Mouse (Mus musculus) forebrain, postnatal 0 days (tissue): ENCODE data around the gene Rftn2. TPM values are rescaled to one million over a fixed set of nuclear protein-coding genes. Genes with fewer than 3 reads are reported as not detected.
A peak's percentile ranks its signal among the peaks of the same experiment; 100 is the strongest.

Experiments used
- ATAC-seq: fragments of 200-750 bp; cut with Nextera tagmentation; 2 replicates; pipeline ENCODE4 v1.8.0; 2017; ENCODE audit warnings: mild to moderate bottlenecking, moderate library complexity
- DNase-seq: peaks from one replicate; pipeline ENCODE4 v3.0.0-alpha.2; 2015
- H3K27ac ChIP-seq: fragments of 300-500 bp; sonication (generic); 2 replicates; pipeline ENCODE4 v1.5.1; 2014; ENCODE audit warnings: low read depth, mild to moderate bottlenecking, antibody characterized with exemption, low read length, moderate library complexity, mixed read lengths
- H3K27me3 ChIP-seq: fragments of 300-500 bp; sonication (generic); 2 replicates; pipeline ENCODE4 v1.6.1; 2014; ENCODE audit warnings: mild to moderate bottlenecking, low read length, mixed read lengths; ENCODE audit not compliant: insufficient read depth
- H3K36me3 ChIP-seq: fragments of 300-500 bp; sonication (generic); 2 replicates; pipeline ENCODE4 v1.6.1; 2014; ENCODE audit warnings: mild to moderate bottlenecking, moderate library complexity; ENCODE audit not compliant: insufficient read depth
- H3K4me1 ChIP-seq: fragments of 300-500 bp; sonication (generic); 2 replicates; pipeline ENCODE4 v1.6.1; 2014; ENCODE audit warnings: antibody characterized with exemption; ENCODE audit not compliant: insufficient read depth
- H3K4me2 ChIP-seq: fragments of 300-500 bp; sonication (generic); 2 replicates; pipeline ENCODE4 v1.6.1; 2014; ENCODE audit warnings: low read depth, mild to moderate bottlenecking, moderate library complexity
- H3K4me3 ChIP-seq: fragments of 300-500 bp; sonication (generic); 2 replicates; pipeline ENCODE4 v1.5.1; 2014; ENCODE audit warnings: low read depth, low read length, mixed read lengths
- H3K9ac ChIP-seq: fragments of 300-500 bp; sonication (generic); 2 replicates; pipeline ENCODE4 v1.6.1; 2014; ENCODE audit warnings: mild to moderate bottlenecking
- H3K9me3 ChIP-seq: fragments of 300-500 bp; sonication (generic); 2 replicates; pipeline ENCODE4 v1.6.1; 2016; ENCODE audit warnings: low read length
- CTCF ChIP-seq: sonication (generic); IDR thresholded peaks from 2 replicates; pipeline ENCODE4 v1.5.1; 2016; ENCODE audit warnings: antibody characterized with exemption, control low read depth, low read depth
- WGBS: fragments of 180-500 bp; shearing (Covaris S2); extraction: QIAGEN DNeasy Blood & Tissue Kit; methylation state at CpG from one replicate; pipeline ENCODE4 v1.1.7; 2014; 5-methylcytosine and 5-hydroxymethylcytosine counted together
- polyA plus RNA-seq: library from polyadenylated mRNA; unstranded; fragments of >200 nt; fragmentation: Nextera tagmentation; extraction: Ambion mirVana; gene quantifications from 2 replicates; pipeline ENCODE4 v1.2.1, GENCODE M21; 2015
- total RNA-seq: library from RNA; depleted of rRNA; stranded (reverse); fragments of >200 nt; gene quantifications from 2 replicates; pipeline ENCODE4 v1.2.3, GENCODE M21; 2014

The Rftn2 gene
- total and polyA plus RNA-seq, 2 experiments from 2014 or later = 10.1 to 12.4 TPM

DNA sequence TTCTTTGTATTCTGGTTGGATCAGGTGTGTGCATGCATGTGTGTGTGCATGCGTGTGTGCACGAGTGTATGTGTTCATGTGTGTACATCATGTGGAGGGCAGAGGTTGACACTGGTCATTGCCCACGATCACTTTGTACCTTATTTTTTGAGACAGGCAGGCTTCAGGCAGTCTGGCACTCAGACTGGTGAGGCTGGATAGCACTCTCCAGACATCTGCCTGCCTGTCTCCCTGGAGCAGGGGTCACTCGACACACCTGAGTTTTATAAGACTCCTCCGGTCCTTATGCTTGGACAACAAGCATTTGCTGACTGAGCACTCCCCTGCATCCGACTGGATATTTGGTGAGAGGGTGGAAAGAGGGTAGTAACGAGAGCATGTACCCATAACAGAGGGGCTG, 3.6 kb downstream of the Rftn2 start:
- H3K4me3 ChIP-seq = no peak overlapping the region
- H3K9me3 ChIP-seq = no peaks in the 10 kb centered on the region
- ATAC-seq (no peak), DNase-seq (no peak)
- no peak overlapping the region for H3K27ac ChIP-seq
- TF ChIP-seq CTCF = no peak
- no peak overlapping the region for H3K9ac ChIP-seq
- H3K4me1 ChIP-seq = no peaks in the 10 kb centered on the region
- no peak overlapping the region for H3K4me2 ChIP-seq
- H3K36me3 ChIP-seq = no peaks in the 10 kb centered on the region
- 90% methylated on average over 7 of the region's 7 CpGs for WGBS
- H3K27me3 ChIP-seq = no peaks in the 10 kb centered on the region

DNA sequence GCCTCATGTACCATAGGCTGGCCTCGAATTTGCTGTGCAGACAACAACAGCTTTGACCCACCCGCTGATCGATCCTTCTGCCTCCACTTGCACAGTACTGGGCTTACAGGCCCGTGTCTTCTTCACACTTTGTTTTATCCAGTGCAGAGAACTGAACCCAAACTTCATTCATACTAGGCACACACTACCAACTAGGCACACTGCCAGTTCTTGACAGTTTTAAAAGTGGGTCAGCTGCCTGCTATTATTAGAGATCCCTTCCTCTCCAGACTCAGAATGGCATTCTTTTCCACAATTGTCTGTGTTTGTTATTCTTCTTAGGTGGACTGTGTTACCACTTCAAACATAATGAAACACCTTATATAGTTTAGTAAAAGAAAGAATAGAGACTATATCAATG, 5.2 kb downstream of the Rftn2 start:
- 47% methylated on average over 4 of the region's 4 CpGs for WGBS
- TF ChIP-seq CTCF = no peak
- Histone ChIP-seq H3K4me3 (no peak overlapping the region), H3K27ac (no peak overlapping the region), H3K4me1 (no peaks in the 10 kb centered on the region), H3K4me2 (no peak overlapping the region), H3K27me3 (no peaks in the 10 kb centered on the region), H3K9me3 (no peaks in the 10 kb centered on the region), H3K36me3 (no peaks in the 10 kb centered on the region), H3K9ac (no peak overlapping the region)
- ATAC-seq = no peak
- no peak for DNase-seq

DNA sequence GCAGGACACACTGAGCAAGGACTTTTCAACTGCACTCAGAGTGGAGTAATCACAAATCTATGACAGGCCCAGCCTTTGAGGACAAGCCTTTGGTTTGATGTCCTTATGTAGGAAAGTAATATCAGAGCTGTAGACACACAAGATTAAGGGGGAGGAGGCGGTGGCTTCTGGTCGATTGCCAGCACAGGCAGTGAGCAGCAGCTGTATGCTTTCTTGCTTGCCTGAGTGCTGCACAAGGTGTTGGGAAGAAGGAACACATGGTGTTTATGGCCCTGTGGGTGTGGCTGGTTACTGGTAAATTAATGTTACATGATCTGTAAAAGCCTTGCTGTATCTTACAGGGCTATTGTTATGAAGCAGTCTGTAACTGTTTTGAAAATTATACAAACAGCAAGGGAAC, 9.4 kb downstream of the Rftn2 start:
- no peak overlapping the region for H3K9ac ChIP-seq
- H3K4me3 ChIP-seq = no peak overlapping the region
- ATAC-seq (no peak), DNase-seq (no peak)
- no peak overlapping the region for H3K27ac ChIP-seq
- H3K4me2 ChIP-seq = no peak overlapping the region
- no peaks in the 10 kb centered on the region for H3K4me1 ChIP-seq
- 61% methylated on average over 2 of the region's 2 CpGs for WGBS
- no peak for TF ChIP-seq CTCF
- H3K27me3 ChIP-seq = no peaks in the 10 kb centered on the region
- no peaks in the 10 kb centered on the region for H3K36me3 ChIP-seq
- no peaks in the 10 kb centered on the region for H3K9me3 ChIP-seq

DNA sequence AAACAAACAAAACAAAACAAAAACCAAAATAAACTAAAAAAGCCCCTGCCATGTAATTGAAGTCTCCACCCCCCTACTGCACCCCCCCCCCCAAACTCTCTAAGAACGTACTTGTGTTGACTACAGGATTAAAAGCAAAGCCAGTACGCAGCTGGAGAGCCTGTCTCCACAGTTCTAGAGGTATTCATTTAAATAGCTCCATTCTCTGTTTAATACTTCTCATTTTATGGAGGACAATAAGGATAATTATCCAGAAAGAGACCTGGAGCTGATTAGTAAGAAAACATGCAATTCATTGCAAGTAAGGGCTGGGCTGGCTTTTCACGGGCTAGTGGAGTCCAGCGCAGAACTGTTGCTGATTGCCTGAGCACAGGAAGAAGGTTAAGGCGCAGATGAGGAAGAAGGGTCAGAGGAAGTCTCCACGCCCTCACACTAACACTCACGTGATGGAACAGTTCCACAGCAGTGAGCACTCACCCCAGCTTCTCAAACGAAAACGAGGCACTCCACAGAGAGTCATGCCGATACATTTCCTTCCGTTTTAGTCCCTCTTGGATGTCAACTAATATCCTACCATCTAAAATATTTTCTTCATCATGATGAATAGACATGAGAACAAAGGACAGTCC, 11.3 kb downstream of the Rftn2 start:
- Histone ChIP-seq H3K4me2 (no peak overlapping the region), H3K27ac (no peak overlapping the region), H3K9me3 (no peaks in the 10 kb centered on the region), H3K27me3 (no peaks in the 10 kb centered on the region), H3K4me1 (no peaks in the 10 kb centered on the region), H3K36me3 (no peaks in the 10 kb centered on the region), H3K4me3 (no peak overlapping the region), H3K9ac (no peak overlapping the region)
- no peak for TF ChIP-seq CTCF
- WGBS = 38% methylated on average over 11 of the region's 11 CpGs
- DNase-seq (no peak), ATAC-seq (peak; percentile 20; the same call in 1 of the 2 replicates)

DNA sequence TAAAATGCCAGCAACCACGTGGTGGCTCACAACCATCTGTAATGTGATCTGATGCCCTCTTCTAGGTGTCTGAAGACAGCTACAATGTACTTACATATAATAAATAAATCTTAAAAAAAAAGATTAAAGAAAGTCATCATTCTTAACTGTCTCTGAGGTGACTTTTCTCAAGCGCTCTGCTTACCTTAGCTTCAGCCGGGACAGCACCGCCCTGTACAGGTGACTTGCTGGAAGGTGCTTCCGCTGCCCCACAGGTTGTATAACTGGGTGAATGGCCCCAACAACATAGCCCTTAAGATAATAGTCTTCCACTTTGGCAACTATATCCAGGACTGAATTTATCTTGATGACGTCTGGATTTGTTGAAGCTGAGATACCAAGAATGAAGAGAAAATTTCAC, 12.6 kb downstream of the Rftn2 start:
- no peak for ATAC-seq
- no peak for DNase-seq
- TF ChIP-seq CTCF = no peak
- H3K4me1 ChIP-seq = no peaks in the 10 kb centered on the region
- H3K4me2 ChIP-seq = no peak overlapping the region
- no peaks in the 10 kb centered on the region for H3K36me3 ChIP-seq
- H3K27ac ChIP-seq = no peak overlapping the region
- H3K4me3 ChIP-seq = no peak overlapping the region
- H3K27me3 ChIP-seq = no peaks in the 10 kb centered on the region
- H3K9me3 ChIP-seq = no peaks in the 10 kb centered on the region
- 89% methylated on average over 6 of the region's 6 CpGs for WGBS
- H3K9ac ChIP-seq = no peak overlapping the region

DNA sequence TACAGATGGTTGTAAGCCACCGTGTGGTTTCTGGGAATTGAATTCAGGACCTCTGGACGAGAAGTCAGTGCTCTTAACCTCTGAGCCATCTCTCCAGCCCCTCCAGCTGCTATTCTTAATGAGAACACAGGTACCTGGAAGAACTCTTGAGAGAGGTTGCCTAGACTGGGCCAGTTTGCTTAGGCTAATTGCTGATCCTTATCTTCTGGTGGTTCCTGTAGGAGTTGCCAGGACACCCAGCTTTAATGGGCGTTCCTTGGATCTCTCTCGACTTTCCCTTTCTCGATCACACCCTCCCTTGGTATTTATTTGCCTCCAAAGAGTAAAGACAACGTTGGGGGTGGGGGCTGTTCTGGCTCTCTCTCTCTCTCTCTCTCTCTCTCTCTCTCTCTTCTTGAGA, 13.1 kb downstream of the Rftn2 start:
- Histone ChIP-seq H3K27me3 (no peaks in the 10 kb centered on the region), H3K9ac (no peak overlapping the region), H3K4me3 (no peak overlapping the region), H3K4me2 (no peak overlapping the region), H3K27ac (no peak overlapping the region), H3K36me3 (no peaks in the 10 kb centered on the region), H3K9me3 (no peaks in the 10 kb centered on the region), H3K4me1 (no peaks in the 10 kb centered on the region)
- DNase-seq = no peak
- TF ChIP-seq CTCF = no peak
- ATAC-seq = no peak
- WGBS = 77% methylated on average over 6 of the region's 6 CpGs

DNA sequence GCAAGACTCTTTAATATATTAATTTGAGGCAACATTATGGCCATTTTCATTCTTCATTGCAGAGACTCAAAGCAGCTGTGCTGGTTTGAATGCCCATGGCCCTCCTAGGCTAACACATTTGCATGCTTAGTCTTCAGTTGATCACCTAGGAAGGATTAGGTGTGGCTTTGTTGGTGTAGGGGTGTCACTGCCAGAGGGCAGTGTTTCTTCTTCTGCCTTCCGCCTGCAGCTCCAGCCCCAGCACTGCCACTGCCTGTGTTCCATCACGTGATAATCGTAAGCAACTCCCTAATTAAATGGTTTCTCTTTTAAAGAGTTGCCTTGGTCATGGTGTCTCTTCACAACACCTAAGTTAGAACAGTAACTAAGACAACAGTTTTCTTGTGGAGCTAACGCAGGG, 13.8 kb downstream of the Rftn2 start:
- Histone ChIP-seq H3K9ac (no peak overlapping the region), H3K4me1 (no peaks in the 10 kb centered on the region), H3K27ac (no peak overlapping the region), H3K9me3 (no peaks in the 10 kb centered on the region), H3K4me2 (no peak overlapping the region), H3K36me3 (no peaks in the 10 kb centered on the region), H3K27me3 (no peaks in the 10 kb centered on the region), H3K4me3 (no peak overlapping the region)
- no peak for DNase-seq
- no peak for TF ChIP-seq CTCF
- ATAC-seq = no peak
- WGBS = 76% methylated on average over 4 of the region's 4 CpGs

DNA sequence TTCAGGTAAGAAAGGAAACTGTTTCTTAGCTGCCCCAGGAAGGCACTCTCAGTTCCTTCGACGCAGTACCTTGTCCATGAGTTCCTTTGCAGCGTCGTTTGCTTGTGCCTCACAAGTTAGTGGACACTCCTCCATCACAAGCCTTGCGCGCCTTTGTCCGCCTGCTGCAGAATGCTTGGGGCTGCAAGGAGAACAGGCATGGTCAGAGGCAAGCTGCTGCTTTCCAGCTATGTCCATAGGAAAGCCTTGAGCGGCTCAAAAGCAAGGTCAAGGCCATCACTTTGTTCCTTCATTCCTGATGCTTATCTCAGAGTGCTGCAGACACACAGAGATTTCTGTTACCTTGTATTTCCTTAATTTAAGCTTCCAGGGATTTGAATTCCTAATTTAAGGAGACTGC, 15.5 kb downstream of the Rftn2 start:
- Histone ChIP-seq H3K4me2 (no peak overlapping the region), H3K4me1 (no peaks in the 10 kb centered on the region), H3K9me3 (no peaks in the 10 kb centered on the region), H3K9ac (no peak overlapping the region), H3K36me3 (no peaks in the 10 kb centered on the region), H3K4me3 (no peak overlapping the region), H3K27me3 (no peaks in the 10 kb centered on the region), H3K27ac (no peak overlapping the region)
- ATAC-seq = no peak
- DNase-seq = no peak
- 74% methylated on average over 8 of the region's 8 CpGs for WGBS
- TF ChIP-seq CTCF = no peak
